Mouse (Mus musculus): ENCODE data around the gene Gm20708. TPM values are rescaled to one million over a fixed set of nuclear protein-coding genes. Genes with fewer than 3 reads are reported as not detected.

The Gm20708 gene
- polyA plus RNA-seq, 1 experiment = not detected

DNA sequence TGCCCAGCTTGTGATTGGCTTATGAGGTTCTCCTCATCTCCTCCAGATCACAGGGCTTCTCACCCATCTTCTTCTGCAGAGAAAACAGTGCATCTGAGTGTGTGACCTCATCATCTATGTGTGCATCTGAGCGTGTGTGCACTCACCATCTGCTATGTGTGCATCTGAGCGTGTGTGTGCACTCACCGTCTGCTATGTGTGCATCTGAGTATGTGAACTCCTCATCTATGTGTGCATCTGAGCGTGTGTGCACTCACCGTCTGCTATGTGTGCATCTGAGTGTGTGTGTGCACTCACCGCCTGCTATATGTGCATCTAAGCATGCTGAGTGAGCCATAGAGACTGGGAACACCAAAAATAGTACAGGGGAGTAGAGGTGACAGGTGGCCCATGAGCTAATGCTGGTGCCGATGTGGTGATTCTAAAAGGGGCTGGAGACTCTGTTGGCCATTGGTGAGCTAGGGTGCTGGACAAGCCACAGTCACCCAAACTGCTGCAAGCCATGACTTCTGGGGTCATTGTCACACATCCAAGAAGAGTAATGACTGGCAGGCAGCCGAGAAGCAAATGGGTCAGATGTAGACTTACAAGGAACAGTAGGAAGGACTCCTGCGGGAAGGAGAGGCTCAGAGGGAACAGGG, 71.0 kb downstream of the Gm20708 start:
- Histone ChIP-seq H3K27ac (ENCODE audit: control insufficient read depth, insufficient read depth, low read length) (no peak overlapping the region), H3K4me1 (replicated peaks; ENCODE audit: control insufficient read depth, insufficient read depth, low read length) (peaks cover 77% of the 10 kb centered on the region), H3K27me3 (ENCODE audit: control insufficient read depth, insufficient read depth, low read length) (no peaks in the 10 kb centered on the region), H3K4me3 (ENCODE audit: control insufficient read depth, insufficient read depth, low read length) (no peak overlapping the region), H3K36me3 (ENCODE audit: control insufficient read depth, insufficient read depth, low read length) (no peaks in the 10 kb centered on the region)
- 94% methylated on average over 9 of the region's 9 CpGs for WGBS
- no peak for DNase-seq
- no peak for TF ChIP-seq CTCF (IDR thresholded peaks at IDR 0.05; ENCODE audit: borderline replicate concordance, control insufficient read depth, extremely low read depth, insufficient read depth, low read length, poor library complexity)
- TF ChIP-seq POLR2A (IDR thresholded peaks at IDR 0.05; ENCODE audit: control insufficient read depth, extremely low read depth, insufficient read depth, low read length, poor library complexity) = no peak

GRCm38 (mm10) chr11:117880977-117881358, 71.5 kb downstream of the Gm20708 start:
- WGBS = 90% methylated on average over 6 of the region's 6 CpGs
- no peaks in the 10 kb centered on the region for H3K36me3 ChIP-seq (ENCODE audit: control insufficient read depth, insufficient read depth, low read length)
- H3K4me3 ChIP-seq (ENCODE audit: control insufficient read depth, insufficient read depth, low read length) = no peak overlapping the region
- no peak overlapping the region for H3K27ac ChIP-seq (ENCODE audit: control insufficient read depth, insufficient read depth, low read length)
- no peaks in the 10 kb centered on the region for H3K27me3 ChIP-seq (ENCODE audit: control insufficient read depth, insufficient read depth, low read length)
- no peak for DNase-seq
- TF ChIP-seq CTCF (IDR thresholded peaks at IDR 0.05; ENCODE audit: borderline replicate concordance, control insufficient read depth, extremely low read depth, insufficient read depth, low read length, poor library complexity) = no peak
- H3K4me1 ChIP-seq (replicated peaks; ENCODE audit: control insufficient read depth, insufficient read depth, low read length) = peaks cover 73% of the 10 kb centered on the region

- TF ChIP-seq CTCF (IDR thresholded peaks at IDR 0.05; ENCODE audit: borderline replicate concordance, control insufficient read depth, extremely low read depth, insufficient read depth, low read length, poor library complexity) (no peak), POLR2A (IDR thresholded peaks at IDR 0.05; ENCODE audit: control insufficient read depth, extremely low read depth, insufficient read depth, low read length, poor library complexity) (no peak)
- Histone ChIP-seq H3K4me1 (replicated peaks; ENCODE audit: control insufficient read depth, insufficient read depth, low read length) (peaks cover 66% of the 10 kb centered on the region), H3K27me3 (ENCODE audit: control insufficient read depth, insufficient read depth, low read length) (no peaks in the 10 kb centered on the region), H3K27ac (ENCODE audit: control insufficient read depth, insufficient read depth, low read length) (no peak overlapping the region), H3K4me3 (ENCODE audit: control insufficient read depth, insufficient read depth, low read length) (no peak overlapping the region), H3K36me3 (ENCODE audit: control insufficient read depth, insufficient read depth, low read length) (no peaks in the 10 kb centered on the region)
- no peak for DNase-seq
- WGBS = 14% methylated on average over 8 of the region's 8 CpGs
Observed at GRCm38 (mm10) chr11:117881787-117882186, 72.3 kb downstream of the Gm20708 start.

DNA sequence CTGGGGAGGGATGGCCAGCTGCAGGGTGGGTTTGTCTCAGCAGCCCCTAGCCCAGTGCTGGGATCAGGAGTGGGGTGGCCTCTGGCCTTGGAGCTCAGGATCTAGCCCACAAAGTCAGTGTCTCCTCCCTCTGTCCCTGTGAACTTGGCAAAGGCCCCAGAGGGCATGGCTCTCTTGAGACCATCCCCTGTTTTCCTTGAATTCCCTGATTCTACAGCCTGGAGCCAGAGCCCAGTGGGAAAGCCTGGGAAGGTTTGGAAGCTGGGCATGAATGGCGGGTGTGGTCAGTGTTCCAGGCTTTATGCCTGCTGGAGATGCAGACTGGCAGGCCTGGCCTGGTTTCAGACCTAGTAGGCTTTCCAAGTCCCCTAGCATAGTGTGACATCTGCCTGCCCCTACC, 72.7 kb downstream of the Gm20708 start:
- DNase-seq = no peak
- TF ChIP-seq POLR2A (IDR thresholded peaks at IDR 0.05; ENCODE audit: control insufficient read depth, extremely low read depth, insufficient read depth, low read length, poor library complexity) = no peak
- TF ChIP-seq CTCF (IDR thresholded peaks at IDR 0.05; ENCODE audit: borderline replicate concordance, control insufficient read depth, extremely low read depth, insufficient read depth, low read length, poor library complexity) = no peak
- WGBS = 89% methylated on average over 1 of the region's 1 CpGs
- H3K4me3 ChIP-seq (ENCODE audit: control insufficient read depth, insufficient read depth, low read length) = no peak overlapping the region
- no peak overlapping the region for H3K27ac ChIP-seq (ENCODE audit: control insufficient read depth, insufficient read depth, low read length)
- peaks cover 62% of the 10 kb centered on the region for H3K4me1 ChIP-seq (replicated peaks; ENCODE audit: control insufficient read depth, insufficient read depth, low read length)
- H3K36me3 ChIP-seq (ENCODE audit: control insufficient read depth, insufficient read depth, low read length) = no peaks in the 10 kb centered on the region
- H3K27me3 ChIP-seq (ENCODE audit: control insufficient read depth, insufficient read depth, low read length) = no peaks in the 10 kb centered on the region

- no peaks in the 10 kb centered on the region for H3K36me3 ChIP-seq (ENCODE audit: control insufficient read depth, insufficient read depth, low read length)
- peaks cover 44% of the 10 kb centered on the region for H3K4me1 ChIP-seq (replicated peaks; ENCODE audit: control insufficient read depth, insufficient read depth, low read length)
- 43% methylated on average over 5 of the region's 5 CpGs for WGBS
- TF ChIP-seq POLR2A (IDR thresholded peaks at IDR 0.05; ENCODE audit: control insufficient read depth, extremely low read depth, insufficient read depth, low read length, poor library complexity) (no peak), CTCF (IDR thresholded peaks at IDR 0.05; ENCODE audit: borderline replicate concordance, control insufficient read depth, extremely low read depth, insufficient read depth, low read length, poor library complexity) (no peak)
- no peaks in the 10 kb centered on the region for H3K27me3 ChIP-seq (ENCODE audit: control insufficient read depth, insufficient read depth, low read length)
- no peak overlapping the region for H3K4me3 ChIP-seq (ENCODE audit: control insufficient read depth, insufficient read depth, low read length)
- no peak for DNase-seq
- H3K27ac ChIP-seq (ENCODE audit: control insufficient read depth, insufficient read depth, low read length) = no peak overlapping the region
Observed at GRCm38 (mm10) chr11:117886000-117886399, 76.5 kb downstream of the Gm20708 start.

DNA sequence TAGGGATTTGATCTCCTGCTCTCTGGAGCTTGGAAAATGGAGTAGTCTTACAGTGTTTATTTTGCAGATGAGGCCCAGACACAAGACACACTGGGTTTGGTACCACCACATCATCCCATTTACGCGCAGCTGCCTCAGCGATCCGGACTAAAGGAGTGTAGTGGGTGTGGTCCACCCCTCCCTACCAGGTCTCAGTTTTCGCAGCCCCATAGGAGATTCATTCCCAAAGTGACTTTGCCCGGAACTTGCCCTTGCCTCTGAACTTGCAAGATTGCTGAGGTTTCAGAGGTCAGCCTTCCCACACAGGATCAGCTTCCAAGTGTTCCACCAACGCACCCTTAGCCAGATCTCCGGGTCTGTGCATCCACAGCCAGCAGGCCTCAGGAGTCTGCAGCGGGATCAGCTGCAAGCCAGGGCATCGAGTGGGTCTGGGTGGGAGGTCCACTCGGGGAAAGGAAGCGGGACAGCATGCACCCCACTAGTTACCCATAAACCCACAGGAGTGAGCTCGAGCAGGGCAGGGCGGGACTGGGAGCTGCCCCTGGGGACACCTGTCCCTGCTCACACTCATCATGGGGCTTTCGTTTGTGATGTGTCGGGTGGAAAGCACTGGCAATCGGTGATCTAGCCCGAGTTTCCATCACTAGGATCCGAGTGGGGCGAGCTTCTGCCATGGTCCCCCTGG, 78.8 kb downstream of the Gm20708 start:
- Histone ChIP-seq H3K27me3 (ENCODE audit: control insufficient read depth, insufficient read depth, low read length) (no peaks in the 10 kb centered on the region), H3K4me3 (ENCODE audit: control insufficient read depth, insufficient read depth, low read length) (no peak overlapping the region), H3K27ac (ENCODE audit: control insufficient read depth, insufficient read depth, low read length) (no peak overlapping the region), H3K4me1 (replicated peaks; ENCODE audit: control insufficient read depth, insufficient read depth, low read length) (peaks cover 44% of the 10 kb centered on the region), H3K36me3 (ENCODE audit: control insufficient read depth, insufficient read depth, low read length) (no peaks in the 10 kb centered on the region)
- DNase-seq = no peak
- TF ChIP-seq CTCF (IDR thresholded peaks at IDR 0.05; ENCODE audit: borderline replicate concordance, control insufficient read depth, extremely low read depth, insufficient read depth, low read length, poor library complexity) (no peak), POLR2A (IDR thresholded peaks at IDR 0.05; ENCODE audit: control insufficient read depth, extremely low read depth, insufficient read depth, low read length, poor library complexity) (no peak)
- 89% methylated on average over 20 of the region's 20 CpGs for WGBS

Measured in thymus, adult 2 months (tissue).